Mouse (Mus musculus) frontal cortex, postnatal 14 days (tissue): Measurements from ENCODE around the gene Epha6.
"Not testable (repeated sequence)": the region's sequence is repeated elsewhere in the genome, so short reads cannot be mapped to it uniquely, and the experiment has no call there.

Source experiments
- DNase-seq, 2 experiments: peaks; one replicate each; pipeline ENCODE4 v3.0.0; 2022; ENCODE audit warnings: low spot score in 2 of 2

Gene Epha6

GRCm38 (mm10) chr16:59923696-59924095 lies 681.6 kb downstream of the Epha6 start:
- DNase-seq, result no peak

- no peak for DNase-seq
Measured at GRCm38 (mm10) chr16:59880073-59880472, 725.3 kb downstream of the Epha6 start.

GRCm38 (mm10) chr16:59871792-59872191 lies 733.5 kb downstream of the Epha6 start:
- no peak for DNase-seq

- no peak for DNase-seq
Measured at GRCm38 (mm10) chr16:59854160-59854717, 751.1 kb downstream of the Epha6 start.

GRCm38 (mm10) chr16:59852689-59853088 lies 752.6 kb downstream of the Epha6 start:
- DNase-seq, result no peak

GRCm38 (mm10) chr16:59846574-59846973 lies 758.8 kb downstream of the Epha6 start:
- DNase-seq, result no peak

- no peak for DNase-seq
Measured at GRCm38 (mm10) chr16:59836778-59837177, 768.6 kb downstream of the Epha6 start.

- no peak for DNase-seq
Measured at GRCm38 (mm10) chr16:59836304-59836703, 769.0 kb downstream of the Epha6 start.

GRCm38 (mm10) chr16:59832468-59832867 lies 772.9 kb downstream of the Epha6 start:
- DNase-seq, result no peak

- no peak for DNase-seq
Measured at GRCm38 (mm10) chr16:59829655-59830054, 775.7 kb downstream of the Epha6 start.

GRCm38 (mm10) chr16:59799790-59800189 lies 805.5 kb downstream of the Epha6 start:
- not testable (repeated sequence) for DNase-seq

- DNase-seq, result no peak
Measured at GRCm38 (mm10) chr16:59772297-59772696, 833.0 kb downstream of the Epha6 start.

- DNase-seq, result no peak
Measured at GRCm38 (mm10) chr16:59770421-59770820, 834.9 kb downstream of the Epha6 start.

- no peak for DNase-seq
Measured at GRCm38 (mm10) chr16:59769936-59770335, 835.4 kb downstream of the Epha6 start.

GRCm38 (mm10) chr16:59760875-59761274 lies 844.5 kb downstream of the Epha6 start:
- DNase-seq, result no peak

GRCm38 (mm10) chr16:59750905-59751304 lies 854.4 kb downstream of the Epha6 start:
- DNase-seq, result no peak

GRCm38 (mm10) chr16:59743669-59744068 lies 861.7 kb downstream of the Epha6 start:
- no peak for DNase-seq

- no peak for DNase-seq
Measured at GRCm38 (mm10) chr16:59715524-59715923, 889.8 kb downstream of the Epha6 start.

- DNase-seq, result peak in 1 of 2 experiments; percentile 38
Measured at GRCm38 (mm10) chr16:59693230-59693629, 912.1 kb downstream of the Epha6 start.

GRCm38 (mm10) chr16:59689120-59689519 lies 916.2 kb downstream of the Epha6 start:
- no peak for DNase-seq

- no peak for DNase-seq
Measured at GRCm38 (mm10) chr16:59685135-59685534, 920.2 kb downstream of the Epha6 start.

- DNase-seq, result peak; percentile 58 to 71
Measured at GRCm38 (mm10) chr16:59683434-59683833, 921.9 kb downstream of the Epha6 start.

- no peak for DNase-seq
Measured at GRCm38 (mm10) chr16:59682216-59682891, 923.0 kb downstream of the Epha6 start.

GRCm38 (mm10) chr16:59666938-59667337 lies 938.4 kb downstream of the Epha6 start:
- no peak for DNase-seq
